Mouse (Mus musculus): ENCODE measurements around the gene B3galnt1. TPM values are rescaled to one million over a fixed set of nuclear protein-coding genes. Genes with fewer than 3 reads are reported as not detected.

The B3galnt1 gene
- total RNA-seq, 1 experiment from 2014 or later: 17.7 TPM

- no peak for DNase-seq
Measured at GRCm38 (mm10) chr3:69563406-69563805, 35.4 kb downstream of the B3galnt1 start.

- DNase-seq: no peak
Measured at GRCm38 (mm10) chr3:69561686-69562085, 37.1 kb downstream of the B3galnt1 start.

GRCm38 (mm10) chr3:69559975-69560330 lies 38.8 kb downstream of the B3galnt1 start:
- peak; percentile 20 for DNase-seq

- DNase-seq: no peak
Measured at GRCm38 (mm10) chr3:69559316-69559974, 39.3 kb downstream of the B3galnt1 start.

- DNase-seq: no peak
Measured at GRCm38 (mm10) chr3:69556092-69556778, 42.5 kb downstream of the B3galnt1 start.

- peak; percentile 34 for DNase-seq
Measured at GRCm38 (mm10) chr3:69555511-69555910, 43.2 kb downstream of the B3galnt1 start.

- DNase-seq: no peak
Measured at GRCm38 (mm10) chr3:69549602-69550001, 49.2 kb downstream of the B3galnt1 start.

- no peak for DNase-seq
Measured at GRCm38 (mm10) chr3:69548704-69549455, 49.9 kb downstream of the B3galnt1 start.

GRCm38 (mm10) chr3:69545017-69545416 lies 53.7 kb downstream of the B3galnt1 start:
- DNase-seq: no peak

GRCm38 (mm10) chr3:69543730-69544129 lies 55.0 kb downstream of the B3galnt1 start:
- no peak for DNase-seq

- no peak for DNase-seq
Measured at GRCm38 (mm10) chr3:69542962-69543361, 55.8 kb downstream of the B3galnt1 start.

- DNase-seq: no peak
Measured at GRCm38 (mm10) chr3:69535941-69536647, 62.7 kb downstream of the B3galnt1 start.

- DNase-seq: no peak
Measured at GRCm38 (mm10) chr3:69535486-69535885, 63.3 kb downstream of the B3galnt1 start.

GRCm38 (mm10) chr3:69532687-69533086 lies 66.1 kb downstream of the B3galnt1 start:
- no peak for DNase-seq

- no peak for DNase-seq
Measured at GRCm38 (mm10) chr3:69531511-69531910, 67.2 kb downstream of the B3galnt1 start.

GRCm38 (mm10) chr3:69529576-69529975 lies 69.2 kb downstream of the B3galnt1 start:
- DNase-seq: no peak

GRCm38 (mm10) chr3:69527384-69527783 lies 71.4 kb downstream of the B3galnt1 start:
- DNase-seq: no peak

- DNase-seq: no peak
Measured at GRCm38 (mm10) chr3:69525072-69525529, 73.7 kb downstream of the B3galnt1 start.

- DNase-seq: no peak
Measured at GRCm38 (mm10) chr3:69524356-69525071, 74.2 kb downstream of the B3galnt1 start.
